Mouse (Mus musculus) heart, embryonic 14.5 days (tissue): ENCODE data around the gene Ubald2. TPM values are rescaled to one million over a fixed set of nuclear protein-coding genes. Genes with fewer than 3 reads are reported as not detected.
"Not testable (repeated sequence)": the region's sequence is repeated elsewhere in the genome, so short reads cannot be mapped to it uniquely, and the experiment has no call there.

Experiments
- ATAC-seq: fragments of 200-750 bp; cut with Nextera tagmentation; 2 replicates; pipeline ENCODE4 v1.8.0; 2017; ENCODE audit warnings: low read depth, moderate TSS enrichment; ENCODE audit not compliant: insufficient number of reproducible peaks, insufficient read depth, low FRiP score
- H3K27ac ChIP-seq, 2 experiments: fragments of 200-500 bp in 1 of 2; fragments of 300-500 bp in 1 of 2; sonication (generic) in 1 of 2; replicated peaks in 1 of 2; 2 replicates each; pipeline ENCODE4 v1.5.1; 2012 to 2014; ENCODE audit warnings: low read depth in 2 of 2, low read length in 2 of 2, control low read depth in 1 of 2, mild to moderate bottlenecking in 1 of 2, mixed read lengths in 1 of 2; ENCODE audit not compliant: control insufficient read depth in 1 of 2, insufficient read depth in 1 of 2
- H3K27me3 ChIP-seq: fragments of 300-500 bp; sonication (generic); 2 replicates; pipeline ENCODE4 v1.6.1; 2014; ENCODE audit warnings: mild to moderate bottlenecking, low read length, control low read depth; ENCODE audit not compliant: control insufficient read depth, insufficient read depth
- H3K36me3 ChIP-seq: fragments of 300-500 bp; sonication (generic); 2 replicates; pipeline ENCODE4 v1.6.1; 2014; ENCODE audit warnings: mild to moderate bottlenecking, control low read depth, low read length, mixed read lengths; ENCODE audit not compliant: control insufficient read depth, insufficient read depth
- H3K4me1 ChIP-seq, 2 experiments: fragments of 200-500 bp in 1 of 2; fragments of 300-500 bp in 1 of 2; sonication (generic) in 1 of 2; 2 replicates each; pipeline ENCODE4 v1.6.1; 2012 to 2014; ENCODE audit warnings: low read length in 2 of 2, control low read depth in 1 of 2, mixed read lengths in 1 of 2; ENCODE audit not compliant: control insufficient read depth in 2 of 2, insufficient read depth in 2 of 2
- H3K4me2 ChIP-seq: fragments of 300-500 bp; sonication (generic); 2 replicates; pipeline ENCODE4 v1.6.1; 2014; ENCODE audit warnings: mild to moderate bottlenecking, low read length
- H3K4me3 ChIP-seq, 2 experiments: fragments of 200-500 bp in 1 of 2; fragments of 300-500 bp in 1 of 2; sonication (generic) in 1 of 2; 2 replicates each; pipeline ENCODE4 v1.5.1; 2012 to 2014; ENCODE audit warnings: low read length in 2 of 2, mild to moderate bottlenecking in 2 of 2, control low read depth in 1 of 2, low read depth in 1 of 2, moderate library complexity in 1 of 2; ENCODE audit not compliant: control insufficient read depth in 1 of 2, insufficient read depth in 1 of 2
- H3K9ac ChIP-seq: fragments of 300-500 bp; sonication (generic); 2 replicates; pipeline ENCODE4 v1.6.1; 2014; ENCODE audit warnings: mild to moderate bottlenecking, low read length
- H3K9me3 ChIP-seq: fragments of 300-500 bp; sonication (generic); 2 replicates; pipeline ENCODE4 v1.6.1; 2016; ENCODE audit warnings: low read length, control low read depth; ENCODE audit not compliant: control insufficient read depth
- WGBS: fragments of 180-500 bp; shearing (Covaris S2); extraction: QIAGEN DNeasy Blood & Tissue Kit; methylation state at CpG from one replicate; pipeline ENCODE4 v1.1.7; 2014; 5-methylcytosine and 5-hydroxymethylcytosine counted together
- polyA plus RNA-seq: library from polyadenylated mRNA; unstranded; fragments of >200 nt; fragmentation: Nextera tagmentation; extraction: Ambion mirVana; gene quantifications from 2 replicates; pipeline ENCODE4 v1.2.1, GENCODE M21; 2014

Gene Ubald2
- polyA plus RNA-seq, 1 experiment from 2014 or later: 62.9 TPM

DNA sequence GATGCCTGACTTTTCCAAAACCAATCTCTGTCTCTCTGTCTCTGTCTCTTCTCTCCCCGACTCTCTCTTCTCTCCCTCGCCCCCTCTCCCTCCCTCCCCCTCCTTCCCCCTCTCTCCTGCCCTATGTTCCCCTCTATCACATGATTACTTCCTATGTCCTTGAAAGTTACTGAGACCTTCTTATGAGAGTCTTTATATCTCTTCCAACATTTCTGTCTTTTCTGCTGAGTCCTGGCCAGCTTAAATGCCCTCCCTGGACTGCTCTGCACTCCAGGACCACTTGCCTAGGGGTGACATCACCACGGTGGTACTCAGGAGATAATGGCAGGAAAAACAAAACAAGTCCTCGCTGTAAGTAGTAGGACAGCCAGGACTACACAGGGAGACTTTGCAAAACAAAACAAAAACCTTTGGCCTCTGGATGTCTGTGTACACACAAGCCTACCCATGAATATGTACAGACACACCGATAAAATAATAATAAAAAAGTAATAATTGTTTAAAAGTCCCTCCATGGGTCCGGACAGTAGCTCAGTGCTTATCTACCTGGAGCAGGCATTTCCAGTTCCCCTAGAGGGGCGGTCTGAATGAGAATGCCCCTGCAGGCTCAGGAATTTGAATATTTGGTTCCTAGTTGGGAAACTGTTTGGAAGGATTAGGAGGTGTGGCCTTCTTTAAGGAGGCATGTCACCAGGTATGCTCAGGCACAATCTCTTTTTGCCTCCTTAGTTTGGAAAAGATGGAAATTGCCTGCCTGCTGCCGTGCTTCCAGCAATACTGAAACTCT is 9.1 kb upstream of the Ubald2 start:
- Histone ChIP-seq H3K4me2 (no peak overlapping the region), H3K9me3 (no peaks in the 10 kb centered on the region), H3K4me1 (peaks cover 10 to 16% of the 10 kb centered on the region in 2 experiments), H3K36me3 (no peaks in the 10 kb centered on the region), H3K27ac (no peak overlapping the region; a peak in 1 of 4 replicates), H3K4me3 (no peak overlapping the region), H3K9ac (no peak overlapping the region), H3K27me3 (no peaks in the 10 kb centered on the region)
- ATAC-seq: no peak
- WGBS: 31% methylated on average over 8 of the region's 8 CpGs

DNA sequence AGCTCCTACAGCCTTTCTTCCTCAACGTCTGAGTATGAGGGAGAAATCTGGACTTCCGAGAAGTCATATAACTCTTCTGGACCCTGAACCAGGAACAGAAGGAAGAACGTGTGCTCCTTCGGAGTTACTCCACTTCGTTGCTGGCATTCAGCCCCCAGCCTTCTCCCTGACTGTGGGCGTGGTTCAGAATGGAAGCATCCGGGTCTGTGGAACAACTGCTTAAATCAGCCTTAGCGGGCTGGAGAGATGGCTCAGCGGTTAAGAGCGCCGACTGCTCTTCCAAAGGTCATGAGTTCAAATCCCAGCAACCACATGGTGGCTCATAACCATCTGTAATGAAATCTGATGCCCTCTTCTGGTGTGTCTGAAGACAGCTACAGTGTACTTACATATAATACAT is 7.6 kb upstream of the Ubald2 start:
- 80% methylated on average over 11 of the region's 11 CpGs for WGBS
- not testable (repeated sequence) for H3K4me2 ChIP-seq, H3K9ac ChIP-seq, H3K27ac ChIP-seq, H3K9me3 ChIP-seq, ATAC-seq, H3K27me3 ChIP-seq, H3K36me3 ChIP-seq, H3K4me3 ChIP-seq
- peaks cover 15 to 25% of the 10 kb centered on the region in 2 experiments for H3K4me1 ChIP-seq

DNA sequence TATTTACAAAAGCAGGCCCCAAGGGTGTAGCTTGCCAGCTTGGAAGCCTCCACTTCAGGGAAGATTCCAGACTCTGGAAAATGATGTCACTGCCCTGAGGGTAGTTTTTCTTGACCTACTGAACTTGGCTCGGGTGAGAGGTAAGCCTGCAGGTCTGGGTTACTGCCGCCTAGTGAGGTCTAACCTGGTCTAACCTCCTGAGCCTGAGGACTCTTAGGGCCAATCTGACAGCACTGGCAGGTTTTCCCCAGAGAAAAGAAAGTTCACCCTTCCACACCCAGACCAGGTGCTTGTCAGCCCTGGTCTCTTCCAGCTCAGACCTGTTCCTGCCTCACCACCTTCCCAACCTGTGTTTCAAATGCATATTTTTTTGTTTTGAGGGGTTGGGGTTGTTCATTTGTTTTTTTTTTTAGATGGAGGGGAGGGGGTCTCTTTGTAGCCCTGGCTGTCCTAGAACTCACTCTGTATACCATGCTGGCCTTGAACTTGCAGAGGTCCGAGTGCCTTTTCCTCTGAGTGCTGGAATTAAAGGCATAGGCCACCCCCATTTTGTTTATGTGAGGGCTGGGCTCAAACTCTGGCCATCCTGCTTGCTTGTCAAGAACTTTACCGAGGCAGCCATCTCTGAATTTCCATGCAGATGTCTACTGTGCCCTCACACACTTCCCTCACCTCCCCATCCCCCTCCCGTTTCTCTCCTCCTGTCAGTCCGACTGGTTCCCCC is 6.9 kb upstream of the Ubald2 start:
- no peak overlapping the region for H3K4me3 ChIP-seq
- no peaks in the 10 kb centered on the region for H3K36me3 ChIP-seq
- no peak overlapping the region for H3K9ac ChIP-seq
- peaks cover 15 to 26% of the 10 kb centered on the region in 2 experiments for H3K4me1 ChIP-seq
- ATAC-seq: no peak
- 69% methylated on average over 6 of the region's 6 CpGs for WGBS
- H3K4me2 ChIP-seq: no peak overlapping the region
- H3K27ac ChIP-seq: no peak overlapping the region
- no peaks in the 10 kb centered on the region for H3K27me3 ChIP-seq
- H3K9me3 ChIP-seq: no peaks in the 10 kb centered on the region

DNA sequence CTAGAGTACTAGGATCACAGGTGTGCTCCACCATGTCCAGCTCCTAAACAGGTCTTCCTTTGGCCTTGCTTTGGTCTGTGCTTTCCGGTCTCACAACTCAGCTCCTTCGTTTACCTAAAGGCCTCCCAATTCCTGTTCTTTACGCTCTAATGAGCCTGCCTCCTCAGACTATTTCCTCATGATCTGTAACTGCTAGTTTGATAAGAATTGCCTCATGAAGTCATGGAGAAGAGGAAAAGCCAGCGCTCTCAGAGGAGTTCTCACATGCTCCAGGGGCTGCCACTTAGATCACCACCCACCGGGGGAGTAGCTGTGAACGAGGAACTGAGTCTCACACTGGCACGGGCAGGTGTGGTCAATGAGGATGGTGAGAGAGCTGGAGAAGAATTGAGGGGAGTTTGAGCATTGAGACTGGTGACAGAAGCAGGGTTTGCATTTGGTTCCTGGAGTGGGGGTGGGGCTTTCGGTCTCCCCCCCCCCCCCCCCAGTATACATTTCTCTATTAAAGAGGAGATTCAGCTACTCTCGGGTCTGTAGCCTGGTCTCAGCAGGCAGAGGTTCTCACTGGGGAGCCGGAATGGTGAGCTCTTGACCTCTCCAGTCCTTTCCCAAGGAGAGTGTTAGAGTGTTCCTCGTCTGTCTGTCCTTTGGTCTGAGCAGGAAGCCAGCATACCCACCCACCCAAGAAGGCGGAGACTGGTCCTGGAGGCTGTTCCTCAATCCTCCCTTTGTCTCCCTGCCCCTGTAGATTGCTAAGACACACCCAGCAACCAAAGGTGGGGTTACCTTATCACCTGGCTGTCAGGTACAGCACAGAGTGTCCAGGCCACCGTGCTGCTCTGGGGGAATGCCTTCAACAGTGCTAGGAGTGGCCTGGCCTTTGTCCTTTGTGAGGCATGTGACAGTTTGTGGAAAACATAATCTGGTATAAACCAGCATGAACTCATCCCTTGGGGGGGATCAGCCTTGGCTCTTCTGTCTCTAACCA is 4.7 kb upstream of the Ubald2 start:
- Histone ChIP-seq H3K36me3 (no peaks in the 10 kb centered on the region), H3K27ac (0 out of 4 replicates have a peak overlapping the region, but pooled peaks of 1 of the 2 experiments have one; percentile 2), H3K4me2 (no peak overlapping the region), H3K9me3 (no peaks in the 10 kb centered on the region), H3K4me1 (peaks cover 14 to 24% of the 10 kb centered on the region in 2 experiments), H3K27me3 (no peaks in the 10 kb centered on the region), H3K4me3 (no peak overlapping the region), H3K9ac (peak overlapping the region; percentile 34; the same call in 1 of the 2 replicates)
- 36% methylated on average over 12 of the region's 13 CpGs for WGBS
- no peak for ATAC-seq

DNA sequence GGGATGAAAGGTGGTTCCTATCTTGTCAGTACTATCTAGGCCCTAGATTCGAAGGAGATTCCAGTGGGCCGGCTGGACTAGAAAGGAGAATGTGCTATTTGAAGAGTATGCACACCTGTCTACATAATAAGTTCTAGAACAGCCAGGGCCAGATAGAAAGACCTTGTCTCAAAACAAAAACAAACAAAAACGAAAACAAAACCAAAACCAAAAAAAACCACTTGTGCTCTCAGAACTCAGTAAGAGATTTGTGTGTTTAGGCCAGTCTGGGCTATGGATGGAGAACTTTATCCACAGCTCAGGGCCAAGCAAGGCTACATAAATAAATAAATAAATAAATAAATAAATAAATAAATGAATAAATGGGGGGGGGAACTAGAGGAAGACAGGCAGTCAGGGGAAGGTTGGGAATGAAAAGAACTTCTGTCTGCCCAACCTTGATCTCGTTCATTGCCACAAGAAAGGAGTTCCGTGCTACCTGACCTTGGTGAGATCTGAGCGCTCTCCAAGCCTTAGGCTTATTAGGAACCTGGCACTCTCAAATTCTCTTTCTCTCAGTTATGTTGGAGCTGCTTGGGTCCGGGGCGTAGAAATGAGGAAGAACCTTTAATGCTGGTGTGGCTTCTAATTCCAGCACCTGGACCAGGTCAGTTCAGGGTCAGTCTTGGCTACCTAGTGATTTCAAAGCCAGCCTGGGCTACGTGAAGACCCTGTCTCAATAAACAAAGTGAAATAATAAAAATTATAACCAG is 3.9 kb upstream of the Ubald2 start:
- no peak for ATAC-seq
- Histone ChIP-seq H3K4me3 (no peak overlapping the region), H3K9ac (no peak overlapping the region), H3K27ac (no peak overlapping the region), H3K4me2 (no peak overlapping the region), H3K27me3 (no peaks in the 10 kb centered on the region), H3K9me3 (no peaks in the 10 kb centered on the region), H3K36me3 (no peaks in the 10 kb centered on the region), H3K4me1 (peaks cover 11 to 17% of the 10 kb centered on the region in 2 experiments)
- 80% methylated on average over 9 of the region's 9 CpGs for WGBS

DNA sequence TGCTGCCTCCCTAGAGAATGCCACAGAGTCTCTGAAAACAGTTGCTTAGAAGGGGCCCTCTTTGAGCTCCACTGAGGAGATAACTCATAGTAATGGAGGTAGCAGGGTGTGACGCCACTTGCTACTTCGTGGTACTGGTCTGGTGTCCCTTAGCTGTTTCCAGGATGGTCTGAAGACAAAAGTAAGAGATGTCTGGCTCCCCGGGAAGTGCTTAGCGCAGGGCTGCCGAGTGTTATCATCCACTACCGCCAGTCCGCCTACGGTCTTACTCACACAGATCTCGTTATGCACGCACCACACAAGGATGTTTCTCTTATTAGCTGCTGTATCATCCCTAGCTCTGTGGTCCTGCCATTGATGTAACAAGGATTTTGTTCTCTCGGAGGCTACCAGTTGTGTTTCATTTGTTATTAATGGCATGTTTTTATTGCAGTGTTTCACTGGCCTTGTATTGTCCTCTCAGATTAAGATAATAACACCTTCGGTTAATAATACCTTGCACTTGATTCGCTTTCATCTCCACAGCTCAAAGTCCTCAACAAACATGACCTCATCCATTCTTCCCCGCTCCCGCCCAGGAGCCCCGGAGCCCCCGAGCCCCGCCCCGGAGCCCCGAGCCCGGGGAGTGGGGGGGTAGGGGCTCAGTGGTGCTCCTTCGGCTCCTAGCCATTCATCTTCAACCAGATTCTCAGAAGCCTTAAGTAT is 3.0 kb upstream of the Ubald2 start:
- ATAC-seq: no peak
- no peaks in the 10 kb centered on the region for H3K27me3 ChIP-seq
- H3K9ac ChIP-seq: peak overlapping the region; percentile 53; the same call in 1 of the 2 replicates
- peaks cover 13 to 24% of the 10 kb centered on the region in 2 experiments for H3K4me1 ChIP-seq
- H3K9me3 ChIP-seq: no peaks in the 10 kb centered on the region
- H3K36me3 ChIP-seq: peaks cover 3% of the 10 kb centered on the region
- H3K4me3 ChIP-seq: no peak overlapping the region
- 23% methylated on average over 22 of the region's 22 CpGs for WGBS
- no peak overlapping the region for H3K27ac ChIP-seq
- H3K4me2 ChIP-seq: peak overlapping the region; percentile 49
